Mouse (Mus musculus) heart, embryonic 13.5 days (tissue): ENCODE data around the gene Sugp2. TPM values are rescaled to one million over a fixed set of nuclear protein-coding genes. Genes with fewer than 3 reads are reported as not detected.

Experiments used
- ATAC-seq: fragments of 200-750 bp; cut with Nextera tagmentation; 2 replicates; pipeline ENCODE4 v1.8.0; 2017; ENCODE audit warnings: moderate TSS enrichment; ENCODE audit not compliant: insufficient number of reproducible peaks, low FRiP score, low TSS enrichment; ENCODE audit errors: extremely low read depth
- H3K27ac ChIP-seq: fragments of 300-500 bp; sonication (generic); replicated peaks from 2 replicates; pipeline ENCODE4 v1.5.1; 2015; ENCODE audit warnings: moderate library complexity, mild to moderate bottlenecking, inconsistent platforms
- H3K27me3 ChIP-seq: fragments of 300-500 bp; sonication (generic); replicated peaks from 2 replicates; pipeline ENCODE4 v1.6.1; 2015; ENCODE audit warnings: mild to moderate bottlenecking, inconsistent platforms
- H3K36me3 ChIP-seq: fragments of 300-500 bp; sonication (generic); 2 replicates; pipeline ENCODE4 v1.6.1; 2015; ENCODE audit warnings: mild to moderate bottlenecking, inconsistent platforms
- H3K4me1 ChIP-seq: fragments of 300-500 bp; sonication (generic); 2 replicates; pipeline ENCODE4 v1.6.1; 2015; ENCODE audit warnings: inconsistent platforms
- H3K4me2 ChIP-seq: fragments of 300-500 bp; sonication (generic); 2 replicates; pipeline ENCODE4 v1.6.1; 2015; ENCODE audit warnings: inconsistent platforms, mild to moderate bottlenecking, moderate library complexity
- H3K4me3 ChIP-seq: fragments of 300-500 bp; sonication (generic); 2 replicates; pipeline ENCODE4 v1.5.1; 2015; ENCODE audit warnings: moderate library complexity, mild to moderate bottlenecking, inconsistent platforms
- H3K9ac ChIP-seq: fragments of 300-500 bp; sonication (generic); 2 replicates; pipeline ENCODE4 v1.6.1; 2015; ENCODE audit warnings: inconsistent platforms, mild to moderate bottlenecking, moderate library complexity
- H3K9me3 ChIP-seq: fragments of 300-500 bp; sonication (generic); 2 replicates; pipeline ENCODE4 v1.6.1; 2016; ENCODE audit warnings: inconsistent platforms
- WGBS: fragments of 180-500 bp; shearing (Covaris S2); methylation state at CpG from one replicate; pipeline ENCODE4 v1.1.7; 2015; ENCODE audit warnings: mixed read lengths; 5-methylcytosine and 5-hydroxymethylcytosine counted together
- polyA plus RNA-seq: library from polyadenylated mRNA; unstranded; fragments of >200 nt; fragmentation: Nextera tagmentation; extraction: Ambion mirVana; gene quantifications from 2 replicates; pipeline ENCODE4 v1.2.1, GENCODE M21; 2015

The Sugp2 gene
- polyA plus RNA-seq, result 23.2 and 24.3 TPM in 2 replicates

- Histone ChIP-seq H3K27ac (peak within 1 kb of the TSS; percentile 93), H3K27me3 (no peaks in the 10 kb centered on the region), H3K9ac (peak within 1 kb of the TSS; percentile 90), H3K4me2 (peak within 1 kb of the TSS; percentile 98), H3K36me3 (peaks cover 50% of the 10 kb centered on the region), H3K4me3 (peak within 1 kb of the TSS; percentile 76), H3K9me3 (no peaks in the 10 kb centered on the region), H3K4me1 (peaks cover 25% of the 10 kb centered on the region)
- ATAC-seq, result peak; percentile 88
- under 1% methylated on average over 67 of the region's 67 CpGs for WGBS
These were observed at the start of gene Sugp2, which contains the start of gene Armc6 for GRCm38 (mm10) chr8:70234080-70234780. Sugp2 (plus strand) TSS chr8:70234226. Armc6 (minus strand) TSS chr8:70234466.

- Histone ChIP-seq H3K9me3 (no peaks in the 10 kb centered on the region), H3K27me3 (no peaks in the 10 kb centered on the region), H3K4me3 (no peak overlapping the region), H3K27ac (no peak overlapping the region), H3K4me1 (no peaks in the 10 kb centered on the region), H3K9ac (no peak overlapping the region), H3K4me2 (no peak overlapping the region), H3K36me3 (peaks cover 30% of the 10 kb centered on the region)
- WGBS, result 63% methylated on average over 7 of the region's 7 CpGs
- no peak for ATAC-seq
These were observed 45.3 kb upstream of the Sugp2 start for GRCm38 (mm10) chr8:70188707-70189106.

- H3K27ac ChIP-seq, result no peak overlapping the region
- 0 out of 2 replicates have a peak, but pooled peaks cover 4% of the 10 kb centered on the region for H3K4me1 ChIP-seq
- 69% methylated on average over 5 of the region's 5 CpGs for WGBS
- no peaks in the 10 kb centered on the region for H3K9me3 ChIP-seq
- H3K36me3 ChIP-seq, result peaks cover 23% of the 10 kb centered on the region; the same call in 1 of the 2 replicates
- H3K4me3 ChIP-seq, result no peak overlapping the region
- H3K4me2 ChIP-seq, result no peak overlapping the region
- no peak for ATAC-seq
- peak overlapping the region; percentile 12; the same call in 1 of the 2 replicates for H3K9ac ChIP-seq
- H3K27me3 ChIP-seq, result no peaks in the 10 kb centered on the region
These were observed 40.8 kb upstream of the Sugp2 start for GRCm38 (mm10) chr8:70193238-70193637.

- peaks cover 17% of the 10 kb centered on the region; the same call in 1 of the 2 replicates for H3K36me3 ChIP-seq
- no peak overlapping the region for H3K9ac ChIP-seq
- H3K4me1 ChIP-seq, result 0 out of 2 replicates have a peak, but pooled peaks cover 4% of the 10 kb centered on the region
- no peak overlapping the region for H3K4me3 ChIP-seq
- H3K27me3 ChIP-seq, result no peaks in the 10 kb centered on the region
- H3K9me3 ChIP-seq, result no peaks in the 10 kb centered on the region
- 80% methylated on average over 3 of the region's 3 CpGs for WGBS
- no peak overlapping the region for H3K27ac ChIP-seq
- no peak overlapping the region for H3K4me2 ChIP-seq
- ATAC-seq, result no peak
These were observed 39.8 kb upstream of the Sugp2 start for GRCm38 (mm10) chr8:70194191-70194590.

GRCm38 (mm10) chr8:70195762-70196161 lies 38.3 kb upstream of the Sugp2 start:
- ATAC-seq, result no peak
- WGBS, result 71% methylated on average over 2 of the region's 2 CpGs

GRCm38 (mm10) chr8:70197603-70198002 lies 36.4 kb upstream of the Sugp2 start:
- Histone ChIP-seq H3K9ac (no peak overlapping the region), H3K27ac (no peak overlapping the region), H3K9me3 (no peaks in the 10 kb centered on the region), H3K36me3 (no peaks in the 10 kb centered on the region), H3K4me1 (peaks cover 14% of the 10 kb centered on the region), H3K27me3 (no peaks in the 10 kb centered on the region), H3K4me2 (no peak overlapping the region), H3K4me3 (no peak overlapping the region)
- WGBS, result 52% methylated on average over 7 of the region's 7 CpGs
- no peak for ATAC-seq

More at GRCm38 (mm10) chr8:70195762-70196161, 38.3 kb upstream of the Sugp2 start:
- Histone ChIP-seq H3K9me3 (no peaks in the 10 kb centered on the region), H3K4me2 (no peak overlapping the region), H3K9ac (no peak overlapping the region), H3K27ac (no peak overlapping the region), H3K4me1 (peaks cover 13% of the 10 kb centered on the region), H3K27me3 (no peaks in the 10 kb centered on the region), H3K36me3 (0 out of 2 replicates have a peak, but pooled peaks cover 10% of the 10 kb centered on the region), H3K4me3 (no peak overlapping the region)

- Histone ChIP-seq H3K4me1 (peaks cover 31% of the 10 kb centered on the region), H3K4me3 (no peak overlapping the region), H3K4me2 (no peak overlapping the region), H3K36me3 (no peaks in the 10 kb centered on the region), H3K9me3 (no peaks in the 10 kb centered on the region), H3K9ac (0 out of 2 replicates have a peak overlapping the region, but pooled peaks have one; percentile 2), H3K27ac (no peak overlapping the region), H3K27me3 (no peaks in the 10 kb centered on the region)
- ATAC-seq, result no peak
- WGBS, result 62% methylated on average over 5 of the region's 5 CpGs
These were observed 33.8 kb upstream of the Sugp2 start for GRCm38 (mm10) chr8:70200098-70200681.

GRCm38 (mm10) chr8:70201417-70201816 lies 32.6 kb upstream of the Sugp2 start:
- 49% methylated on average over 3 of the region's 3 CpGs for WGBS
- peaks cover 31% of the 10 kb centered on the region for H3K4me1 ChIP-seq
- H3K4me2 ChIP-seq, result no peak overlapping the region
- no peaks in the 10 kb centered on the region for H3K36me3 ChIP-seq
- H3K4me3 ChIP-seq, result no peak overlapping the region
- H3K9ac ChIP-seq, result no peak overlapping the region
- no peaks in the 10 kb centered on the region for H3K27me3 ChIP-seq
- no peaks in the 10 kb centered on the region for H3K9me3 ChIP-seq
- H3K27ac ChIP-seq, result no peak overlapping the region
- no peak for ATAC-seq

GRCm38 (mm10) chr8:70203072-70203471 lies 31.0 kb upstream of the Sugp2 start:
- Histone ChIP-seq H3K36me3 (no peaks in the 10 kb centered on the region), H3K27ac (no peak overlapping the region), H3K4me1 (peaks cover 28% of the 10 kb centered on the region), H3K27me3 (no peaks in the 10 kb centered on the region), H3K4me2 (no peak overlapping the region), H3K9ac (0 out of 2 replicates have a peak overlapping the region, but pooled peaks have one; percentile 16), H3K9me3 (no peaks in the 10 kb centered on the region), H3K4me3 (no peak overlapping the region)
- ATAC-seq, result no peak
- WGBS, result 69% methylated on average over 4 of the region's 4 CpGs

GRCm38 (mm10) chr8:70204757-70205156 lies 29.3 kb upstream of the Sugp2 start:
- Histone ChIP-seq H3K4me1 (peaks cover 34% of the 10 kb centered on the region), H3K36me3 (no peaks in the 10 kb centered on the region), H3K9ac (peak overlapping the region; percentile 33; the same call in 1 of the 2 replicates), H3K9me3 (no peaks in the 10 kb centered on the region), H3K27ac (peak overlapping the region; percentile 90), H3K4me2 (no peak overlapping the region), H3K27me3 (no peaks in the 10 kb centered on the region), H3K4me3 (no peak overlapping the region)
- 40% methylated on average over 1 of the region's 1 CpGs for WGBS
- ATAC-seq, result no peak

- Histone ChIP-seq H3K36me3 (no peaks in the 10 kb centered on the region), H3K4me2 (no peak overlapping the region), H3K9me3 (no peaks in the 10 kb centered on the region), H3K9ac (peak overlapping the region; percentile 30; the same call in 1 of the 2 replicates), H3K27me3 (no peaks in the 10 kb centered on the region), H3K4me3 (no peak overlapping the region), H3K4me1 (peaks cover 45% of the 10 kb centered on the region), H3K27ac (no peak overlapping the region)
- 50% methylated on average over 1 of the region's 1 CpGs for WGBS
- no peak for ATAC-seq
These were observed 25.9 kb upstream of the Sugp2 start for GRCm38 (mm10) chr8:70208130-70208529.
